Mouse (Mus musculus) liver, postnatal 0 days (tissue): ENCODE measurements at regions not wholly inside any gene's neighbourhood (a gene's known extent, or its start where the extent isn't known, plus 50 kb on each side); places are given as distances from the start of the nearest gene placed in this dataset.

ENCODE experiments used
- CTCF ChIP-seq: sonication (generic); IDR thresholded peaks from 2 replicates; pipeline ENCODE4 v1.5.1; 2016; ENCODE audit warnings: antibody characterized with exemption, low read depth
- EP300 ChIP-seq: IDR thresholded peaks from 2 replicates; pipeline ENCODE4 v1.6.1; 2016; ENCODE audit warnings: antibody characterized with exemption, low read depth, mild to moderate bottlenecking

- TF ChIP-seq CTCF (no peak), EP300 (no peak)
Observed at GRCm38 (mm10) chr3:4744611-4745010, 1006.0 kb upstream of the Gm8797 start.
